Mouse (Mus musculus): ENCODE results near the gene Nck1.

The Nck1 gene

GRCm38 (mm10) chr9:100470936-100471604 lies 74.9 kb downstream of the Nck1 start:
- DNase-seq (ENCODE audit: low spot score in 2 of 2) = no peak

GRCm38 (mm10) chr9:100470228-100470627 lies 75.7 kb downstream of the Nck1 start:
- DNase-seq (ENCODE audit: low spot score in 2 of 2) = no peak

DNA sequence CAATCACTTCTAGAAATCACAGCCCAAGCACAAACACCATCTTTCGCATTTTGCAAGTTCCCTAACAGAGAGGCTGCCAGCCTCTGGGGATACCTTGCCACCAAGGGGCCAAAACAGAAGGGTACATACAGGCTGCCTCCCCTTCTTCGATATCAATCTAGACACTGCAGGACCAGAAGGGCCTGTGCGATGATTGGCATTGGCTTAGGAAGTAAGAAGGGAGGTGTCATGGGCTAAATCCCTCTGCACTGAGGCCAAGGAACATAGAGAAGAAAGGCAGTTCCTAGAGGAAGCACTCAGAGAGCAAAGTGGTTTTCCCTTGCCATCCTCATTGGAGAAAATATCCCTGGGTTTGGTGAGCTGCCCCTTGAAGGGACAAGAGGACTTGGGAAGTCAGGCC lies 76.3 kb downstream of the Nck1 start:
- no peak for DNase-seq (ENCODE audit: low spot score in 2 of 2)

DNA sequence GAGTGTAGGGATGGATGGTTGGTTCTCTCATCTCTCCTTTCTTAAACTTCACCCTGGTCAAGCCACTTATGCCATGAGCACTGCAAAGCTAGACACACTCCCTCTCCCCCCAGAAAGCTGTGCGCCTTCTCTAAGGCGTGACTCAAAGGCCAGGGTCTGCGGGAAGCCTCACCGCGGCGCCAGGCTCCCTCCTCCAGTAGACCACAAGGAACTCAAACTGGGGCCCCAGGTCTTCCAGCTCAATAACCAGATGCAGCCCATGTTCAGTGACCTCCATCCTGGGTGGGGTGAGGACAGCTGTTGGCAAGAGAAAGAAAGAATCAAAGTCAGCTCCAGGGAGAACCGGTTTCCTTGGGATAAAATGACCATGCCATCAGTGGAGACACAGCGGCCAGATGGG lies 77.8 kb downstream of the Nck1 start:
- no peak for DNase-seq (ENCODE audit: low spot score in 2 of 2)

- no peak for DNase-seq (ENCODE audit: low spot score in 2 of 2)
Measured at GRCm38 (mm10) chr9:100467653-100468052, 78.3 kb downstream of the Nck1 start.

GRCm38 (mm10) chr9:100466743-100467142 lies 79.2 kb downstream of the Nck1 start:
- no peak for DNase-seq (ENCODE audit: low spot score in 2 of 2)

DNA sequence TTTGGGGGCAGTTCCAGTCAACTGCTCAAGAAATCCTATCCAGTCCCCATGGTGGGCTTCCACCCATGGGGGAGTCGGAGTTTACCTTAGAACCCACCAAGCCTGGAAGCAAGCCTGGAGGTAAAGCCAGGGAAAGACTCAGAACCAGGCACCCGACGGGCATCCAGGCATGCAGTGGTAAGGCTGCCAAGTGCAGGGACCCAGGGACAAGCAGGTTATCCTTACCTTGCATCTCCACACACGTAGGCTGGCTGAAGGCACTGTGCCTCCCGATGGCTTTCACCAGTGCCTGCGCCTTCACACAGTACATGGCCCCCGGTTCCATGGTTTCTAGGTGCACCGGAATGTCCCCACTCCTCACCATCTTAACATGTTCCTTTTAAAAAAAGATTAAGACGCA lies 79.9 kb downstream of the Nck1 start:
- no peak for DNase-seq (ENCODE audit: low spot score in 2 of 2)

GRCm38 (mm10) chr9:100465380-100465779 lies 80.6 kb downstream of the Nck1 start:
- DNase-seq (ENCODE audit: low spot score in 2 of 2) = no peak

DNA sequence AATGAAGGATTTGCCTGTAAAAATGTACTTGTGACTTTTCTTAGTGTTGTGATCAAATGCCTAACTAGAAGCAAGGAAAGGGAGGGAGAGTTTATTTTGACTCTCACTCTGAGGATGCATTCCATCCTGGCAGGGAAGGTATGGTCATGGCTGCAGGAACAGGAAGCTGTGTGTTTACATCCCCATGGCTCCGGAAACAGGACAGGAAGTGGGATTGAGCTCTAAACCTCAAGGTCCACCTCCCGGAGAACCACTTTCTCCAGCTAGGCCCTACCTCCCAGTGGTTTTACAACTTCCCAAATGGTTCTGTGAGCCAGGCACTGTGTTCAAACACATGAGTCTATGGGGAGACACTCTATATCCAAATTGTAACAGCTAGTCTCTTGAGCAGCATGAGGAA lies 82.2 kb downstream of the Nck1 start:
- no peak for DNase-seq (ENCODE audit: low spot score in 2 of 2)

DNA sequence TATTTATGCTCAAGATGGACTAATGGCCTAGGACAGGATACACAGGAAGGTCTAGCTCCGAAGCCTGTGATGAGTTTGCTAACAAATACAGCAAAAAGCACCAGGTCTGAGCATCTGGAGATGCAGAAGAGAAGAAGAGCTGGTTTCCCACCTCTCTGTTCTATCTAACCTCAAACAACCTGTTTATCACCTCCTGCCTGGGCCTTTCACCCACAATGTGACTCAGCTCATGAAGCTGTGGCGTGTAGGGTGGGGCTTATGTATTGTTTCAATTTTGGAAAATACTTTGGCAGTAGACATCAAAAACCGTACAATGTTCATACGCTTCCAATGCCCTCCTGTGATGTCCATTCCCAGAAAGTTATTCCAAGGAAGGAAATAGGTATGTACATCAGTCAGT lies 83.8 kb downstream of the Nck1 start:
- no peak for DNase-seq (ENCODE audit: low spot score in 2 of 2)

- no peak for DNase-seq (ENCODE audit: low spot score in 2 of 2)
Measured at GRCm38 (mm10) chr9:100461671-100462070, 84.3 kb downstream of the Nck1 start.

GRCm38 (mm10) chr9:100460203-100460602 lies 85.7 kb downstream of the Nck1 start:
- DNase-seq (ENCODE audit: low spot score in 2 of 2) = peak in 1 of 2 experiments; percentile 38

- DNase-seq (ENCODE audit: low spot score in 2 of 2) = no peak
Measured at GRCm38 (mm10) chr9:100457971-100458681, 87.8 kb downstream of the Nck1 start.

DNA sequence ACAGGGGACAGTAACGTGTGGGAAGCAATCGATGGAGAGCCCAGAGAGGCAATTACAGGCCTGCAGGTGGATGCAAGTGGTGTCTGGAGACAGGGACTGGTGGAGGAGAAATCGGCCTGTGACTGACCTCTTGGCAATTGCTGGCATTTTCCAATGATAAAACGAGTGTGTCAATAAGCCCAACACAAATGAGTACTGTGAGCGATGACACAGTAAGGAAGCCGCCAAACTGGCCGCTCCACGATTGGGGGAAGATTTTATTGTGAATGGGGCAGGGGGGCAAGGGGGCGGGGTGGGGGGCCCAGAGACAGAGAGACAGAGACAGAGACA lies 91.3 kb downstream of the Nck1 start:
- no peak for DNase-seq (ENCODE audit: low spot score in 2 of 2)

GRCm38 (mm10) chr9:100453944-100454663 lies 91.8 kb downstream of the Nck1 start:
- peak; percentile 56 to 73 for DNase-seq (ENCODE audit: low spot score in 2 of 2)

GRCm38 (mm10) chr9:100452432-100452831 lies 93.5 kb downstream of the Nck1 start:
- no peak for DNase-seq (ENCODE audit: low spot score in 2 of 2)

GRCm38 (mm10) chr9:100446059-100446686 lies 99.8 kb downstream of the Nck1 start:
- peak; percentile 66 to 84 for DNase-seq (ENCODE audit: low spot score in 2 of 2)
